Mouse (Mus musculus) ES-CJ7 (cell line): ENCODE measurements at regions not wholly inside any gene's neighbourhood (a gene's known extent, or its start where the extent isn't known, plus 50 kb on each side); places are given as distances from the start of the nearest gene placed in this dataset.

ENCODE experiments used
- DNase-seq: peaks from one replicate; pipeline ENCODE4 v3.0.0; 2011; ENCODE audit warnings: low read depth, low spot score

- no peak for DNase-seq
Observed at GRCm38 (mm10) chr19:37836900-37837299, 139.3 kb downstream of the Cyp26a1 start.
